Mouse (Mus musculus) testis, adult 10 weeks (tissue): ENCODE data around the gene Pigc. TPM values are rescaled to one million over a fixed set of nuclear protein-coding genes. Genes with fewer than 3 reads are reported as not detected.

Experiments
- polyA plus RNA-seq: library from polyadenylated mRNA; stranded (reverse); fragments of 350-450 nt; fragmentation: Illumina TruSeq; extraction: RNeasy Lipid Tissue Mini Kit (QIAGEN cat#74804); gene quantifications from one replicate; pipeline ENCODE4 v1.2.3, GENCODE M21; 2014; ENCODE audit warnings: low read depth, low replicate concordance

Gene Pigc
- polyA plus RNA-seq: 50.6 TPM

GRCm38 (mm10) chr1:161968589-161969407 is at the start of gene Pigc:
TSS of gene Pigc (plus strand) at chr1:161969186.

GRCm38 (mm10) chr1:161979536-161979935 is 10.6 kb downstream of the Pigc start, which contains the start of gene 4930558K02Rik:
TSS of gene 4930558K02Rik (minus strand) at chr1:161979636.

Other genes starting within 250 kb of the Pigc start
- gene Fasl, start 180.7 kb upstream of the Pigc start, polyA plus RNA-seq: 3.9 TPM
- 427 TPM for gene Suco, start 92.5 kb upstream of the Pigc start, polyA plus RNA-seq
- 76.3 TPM for gene 4930558K02Rik, start 10.4 kb downstream of the Pigc start, polyA plus RNA-seq